Mouse (Mus musculus): ENCODE measurements around the gene Arhgap6. TPM values are rescaled to one million over a fixed set of nuclear protein-coding genes. Genes with fewer than 3 reads are reported as not detected.

The Arhgap6 gene
- total and polyA plus RNA-seq, 3 experiments, result 1.7 to 3.3 (median 2.8) TPM

DNA sequence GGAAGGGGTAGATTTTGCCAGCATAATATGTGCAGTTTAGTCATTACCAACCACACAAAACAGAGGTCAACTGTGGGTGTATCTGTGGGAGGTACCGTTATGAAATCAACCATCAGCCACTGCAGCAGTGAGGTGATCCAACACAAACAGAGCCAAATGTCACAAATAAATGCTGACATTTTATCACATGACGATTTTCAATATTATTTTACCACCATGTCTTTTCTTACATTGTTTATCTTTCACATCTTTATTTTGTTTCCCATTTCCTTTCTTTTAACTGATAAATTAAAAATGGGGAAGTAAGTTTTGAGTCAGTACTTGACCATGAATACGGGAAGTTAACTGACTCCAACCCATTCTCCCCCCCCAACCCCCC is 328.9 kb downstream of the Arhgap6 start:
- 36% methylated on average over 3 of the region's 3 CpGs for WGBS
- H3K36me3 ChIP-seq (ENCODE audit: control insufficient read depth, insufficient read depth, low read length), result no peaks in the 10 kb centered on the region
- intact Hi-C loops (cut with DNase I), result no loop called here
- DNase-seq, result no peak
- no peak for TF ChIP-seq EP300 (IDR thresholded peaks at IDR 0.05; ENCODE audit: insufficient read depth, low read depth, low read length)
- TF ChIP-seq CTCF (IDR thresholded peaks at IDR 0.05), result no peak
- TF ChIP-seq POLR2A (IDR thresholded peaks at IDR 0.05; ENCODE audit: insufficient read depth, low read depth, low read length), result no peak
- no peaks in the 10 kb centered on the region for H3K27me3 ChIP-seq (ENCODE audit: control insufficient read depth, insufficient read depth, low read length)
- no peaks in the 10 kb centered on the region for H3K4me1 ChIP-seq (ENCODE audit: control insufficient read depth, insufficient read depth, low read length)
- H3K79me2 ChIP-seq (replicated peaks; ENCODE audit: control insufficient read depth, insufficient read depth, low read length), result no peaks in the 10 kb centered on the region
- H3K4me3 ChIP-seq, result no peak overlapping the region
- no peak overlapping the region for H3K27ac ChIP-seq
- H3K9ac ChIP-seq (ENCODE audit: low read depth, low read length), result no peak overlapping the region

DNA sequence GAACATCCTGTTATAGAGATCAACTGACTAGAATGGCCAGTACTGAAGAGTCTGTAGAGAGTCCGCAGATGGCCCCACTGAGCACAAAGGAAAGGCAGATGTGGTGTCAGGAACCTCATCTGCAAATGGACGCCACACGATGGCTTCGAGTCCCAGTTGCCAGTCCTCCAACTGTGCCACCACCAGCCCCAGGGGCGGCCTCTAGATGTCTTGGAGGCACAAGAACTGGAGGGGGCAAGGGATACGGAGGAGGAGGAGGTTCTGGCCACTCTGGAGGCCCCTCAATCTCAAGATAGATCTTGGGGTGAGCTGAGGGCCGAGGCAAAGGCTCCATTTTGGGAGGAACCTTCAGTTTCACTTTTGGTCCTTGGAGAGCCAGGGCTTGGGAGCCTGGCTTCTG is 344.9 kb downstream of the Arhgap6 start:
- no peaks in the 10 kb centered on the region for H3K79me2 ChIP-seq (replicated peaks; ENCODE audit: control insufficient read depth, insufficient read depth, low read length)
- intact Hi-C loops (cut with DNase I), result no loop called here
- no peaks in the 10 kb centered on the region for H3K27me3 ChIP-seq (ENCODE audit: control insufficient read depth, insufficient read depth, low read length)
- H3K4me1 ChIP-seq (ENCODE audit: control insufficient read depth, insufficient read depth, low read length), result no peaks in the 10 kb centered on the region
- DNase-seq, result no peak
- H3K36me3 ChIP-seq (ENCODE audit: control insufficient read depth, insufficient read depth, low read length), result no peaks in the 10 kb centered on the region
- no peak overlapping the region for H3K4me3 ChIP-seq
- 89% methylated on average over 7 of the region's 7 CpGs for WGBS
- H3K9ac ChIP-seq (ENCODE audit: low read depth, low read length), result no peak overlapping the region
- H3K27ac ChIP-seq, result no peak overlapping the region
- TF ChIP-seq CTCF (IDR thresholded peaks at IDR 0.05), result no peak
- no peak for TF ChIP-seq EP300 (IDR thresholded peaks at IDR 0.05; ENCODE audit: insufficient read depth, low read depth, low read length)
- TF ChIP-seq POLR2A (IDR thresholded peaks at IDR 0.05; ENCODE audit: insufficient read depth, low read depth, low read length), result no peak

GRCm38 (mm10) chrX:169140467-169140866 is 345.6 kb downstream of the Arhgap6 start:
- Histone ChIP-seq H3K9ac (ENCODE audit: low read depth, low read length) (no peak overlapping the region), H3K36me3 (ENCODE audit: control insufficient read depth, insufficient read depth, low read length) (no peaks in the 10 kb centered on the region), H3K4me3 (no peak overlapping the region), H3K4me1 (ENCODE audit: control insufficient read depth, insufficient read depth, low read length) (no peaks in the 10 kb centered on the region), H3K27me3 (ENCODE audit: control insufficient read depth, insufficient read depth, low read length) (no peaks in the 10 kb centered on the region), H3K27ac (no peak overlapping the region), H3K79me2 (replicated peaks; ENCODE audit: control insufficient read depth, insufficient read depth, low read length) (no peaks in the 10 kb centered on the region)
- no peak for DNase-seq
- TF ChIP-seq CTCF (IDR thresholded peaks at IDR 0.05) (no peak), EP300 (IDR thresholded peaks at IDR 0.05; ENCODE audit: insufficient read depth, low read depth, low read length) (no peak), POLR2A (IDR thresholded peaks at IDR 0.05; ENCODE audit: insufficient read depth, low read depth, low read length) (no peak)
- 83% methylated on average over 9 of the region's 9 CpGs for WGBS
- intact Hi-C loops (cut with DNase I), result no loop called here

- no peak for DNase-seq
Observed at GRCm38 (mm10) chrX:169153805-169154204, 358.9 kb downstream of the Arhgap6 start.

GRCm38 (mm10) chrX:169158385-169158784 is 363.5 kb downstream of the Arhgap6 start:
- no peaks in the 10 kb centered on the region for H3K4me1 ChIP-seq (ENCODE audit: control insufficient read depth, insufficient read depth, low read length)
- intact Hi-C loops (cut with DNase I), result no loop called here
- no peaks in the 10 kb centered on the region for H3K79me2 ChIP-seq (replicated peaks; ENCODE audit: control insufficient read depth, insufficient read depth, low read length)
- H3K27ac ChIP-seq, result no peak overlapping the region
- no peaks in the 10 kb centered on the region for H3K27me3 ChIP-seq (ENCODE audit: control insufficient read depth, insufficient read depth, low read length)
- TF ChIP-seq POLR2A (IDR thresholded peaks at IDR 0.05; ENCODE audit: insufficient read depth, low read depth, low read length) (no peak), EP300 (IDR thresholded peaks at IDR 0.05; ENCODE audit: insufficient read depth, low read depth, low read length) (no peak), CTCF (IDR thresholded peaks at IDR 0.05) (no peak)
- H3K9ac ChIP-seq (ENCODE audit: low read depth, low read length), result no peak overlapping the region
- H3K36me3 ChIP-seq (ENCODE audit: control insufficient read depth, insufficient read depth, low read length), result no peaks in the 10 kb centered on the region
- no peak for DNase-seq
- 60% methylated on average over 6 of the region's 6 CpGs for WGBS
- no peak overlapping the region for H3K4me3 ChIP-seq

More at GRCm38 (mm10) chrX:169153805-169154204, 358.9 kb downstream of the Arhgap6 start:
- no peaks in the 10 kb centered on the region for H3K27me3 ChIP-seq (ENCODE audit: control insufficient read depth, insufficient read depth, low read length)
- H3K79me2 ChIP-seq (replicated peaks; ENCODE audit: control insufficient read depth, insufficient read depth, low read length), result no peaks in the 10 kb centered on the region
- intact Hi-C loops (cut with DNase I), result no loop called here
- no peaks in the 10 kb centered on the region for H3K4me1 ChIP-seq (ENCODE audit: control insufficient read depth, insufficient read depth, low read length)
- no peak overlapping the region for H3K27ac ChIP-seq
- TF ChIP-seq POLR2A (IDR thresholded peaks at IDR 0.05; ENCODE audit: insufficient read depth, low read depth, low read length) (no peak), EP300 (IDR thresholded peaks at IDR 0.05; ENCODE audit: insufficient read depth, low read depth, low read length) (no peak), CTCF (IDR thresholded peaks at IDR 0.05) (no peak)
- H3K36me3 ChIP-seq (ENCODE audit: control insufficient read depth, insufficient read depth, low read length), result no peaks in the 10 kb centered on the region
- H3K4me3 ChIP-seq, result no peak overlapping the region
- H3K9ac ChIP-seq (ENCODE audit: low read depth, low read length), result no peak overlapping the region

DNA sequence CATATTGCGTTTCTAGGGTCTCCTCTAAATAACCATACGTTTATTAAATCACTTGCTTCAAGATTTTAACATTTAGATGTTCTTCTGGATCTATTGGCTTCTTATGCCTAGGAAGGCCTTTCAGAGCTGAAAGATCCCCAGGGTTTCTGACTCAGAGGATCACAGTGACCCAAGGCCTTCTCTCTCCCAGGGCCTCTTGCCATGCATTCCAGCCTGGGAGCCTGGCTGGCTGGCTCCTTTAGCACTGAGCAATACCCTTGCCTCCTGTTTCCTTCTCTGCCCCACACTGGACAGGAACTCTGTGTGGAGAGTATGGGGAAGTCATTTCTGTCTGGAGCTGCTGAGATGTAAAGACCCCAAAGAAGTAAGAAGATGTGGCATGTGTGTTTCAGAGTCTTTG is 376.1 kb downstream of the Arhgap6 start:
- no peaks in the 10 kb centered on the region for H3K79me2 ChIP-seq (replicated peaks; ENCODE audit: control insufficient read depth, insufficient read depth, low read length)
- peak in 1 of 2 experiments; percentile 6 for DNase-seq
- WGBS, result 74% methylated on average over 2 of the region's 2 CpGs
- H3K4me3 ChIP-seq, result no peak overlapping the region
- TF ChIP-seq EP300 (IDR thresholded peaks at IDR 0.05; ENCODE audit: insufficient read depth, low read depth, low read length) (no peak), CTCF (IDR thresholded peaks at IDR 0.05) (no peak), POLR2A (IDR thresholded peaks at IDR 0.05; ENCODE audit: insufficient read depth, low read depth, low read length) (no peak)
- intact Hi-C loops (cut with DNase I), result no loop called here
- no peak overlapping the region for H3K27ac ChIP-seq
- no peaks in the 10 kb centered on the region for H3K27me3 ChIP-seq (ENCODE audit: control insufficient read depth, insufficient read depth, low read length)
- no peak overlapping the region for H3K9ac ChIP-seq (ENCODE audit: low read depth, low read length)
- H3K4me1 ChIP-seq (ENCODE audit: control insufficient read depth, insufficient read depth, low read length), result no peaks in the 10 kb centered on the region
- no peaks in the 10 kb centered on the region for H3K36me3 ChIP-seq (ENCODE audit: control insufficient read depth, insufficient read depth, low read length)

Data from heart, adult 2 months (tissue).